Mouse (Mus musculus): ENCODE measurements around the gene Mrps11. TPM values are rescaled to one million over a fixed set of nuclear protein-coding genes. Genes with fewer than 3 reads are reported as not detected.

The Mrps11 gene
- polyA plus RNA-seq, 1 experiment from 2014 or later = 64.0 TPM

GRCm38 (mm10) chr7:78807192-78807591, 24.3 kb downstream of the Mrps11 start:
- Histone ChIP-seq H3K36me3 (ENCODE audit: control insufficient read depth, insufficient read depth, low read length) (no peaks in the 10 kb centered on the region), H3K9ac (replicated peaks; ENCODE audit: low read length) (no peak overlapping the region), H3K27ac (replicated peaks; ENCODE audit: low read depth, low read length) (no peak overlapping the region), H3K4me3 (replicated peaks; ENCODE audit: low read depth, low read length) (no peak overlapping the region), H3K9me3 (ENCODE audit: control insufficient read depth, low read length) (no peaks in the 10 kb centered on the region), H3K4me1 (ENCODE audit: control insufficient read depth, insufficient read depth, low read length) (no peaks in the 10 kb centered on the region), H3K27me3 (ENCODE audit: control insufficient read depth, insufficient read depth, low read length) (no peaks in the 10 kb centered on the region), H3K4me2 (ENCODE audit: low read length) (no peak overlapping the region)
- DNase-seq (no peak), ATAC-seq (ENCODE audit: low FRiP score, low TSS enrichment) (no peak)
- WGBS = 86% methylated on average over 4 of the region's 4 CpGs

GRCm38 (mm10) chr7:78813791-78814190, 30.9 kb downstream of the Mrps11 start:
- H3K9me3 ChIP-seq (ENCODE audit: control insufficient read depth, low read length) = no peaks in the 10 kb centered on the region
- ATAC-seq (ENCODE audit: low FRiP score, low TSS enrichment) = no peak
- 89% methylated on average over 6 of the region's 6 CpGs for WGBS
- no peak for DNase-seq
- H3K27ac ChIP-seq (replicated peaks; ENCODE audit: low read depth, low read length) = no peak overlapping the region
- H3K27me3 ChIP-seq (ENCODE audit: control insufficient read depth, insufficient read depth, low read length) = no peaks in the 10 kb centered on the region
- no peaks in the 10 kb centered on the region for H3K36me3 ChIP-seq (ENCODE audit: control insufficient read depth, insufficient read depth, low read length)
- H3K9ac ChIP-seq (replicated peaks; ENCODE audit: low read length) = no peak overlapping the region
- H3K4me1 ChIP-seq (ENCODE audit: control insufficient read depth, insufficient read depth, low read length) = 0 out of 2 replicates have a peak, but pooled peaks cover 3% of the 10 kb centered on the region
- no peak overlapping the region for H3K4me2 ChIP-seq (ENCODE audit: low read length)
- no peak overlapping the region for H3K4me3 ChIP-seq (replicated peaks; ENCODE audit: low read depth, low read length)

GRCm38 (mm10) chr7:78814766-78815165, 31.8 kb downstream of the Mrps11 start:
- no peak; the same call in 1 of the 2 replicates for ATAC-seq (ENCODE audit: low FRiP score, low TSS enrichment)
- Histone ChIP-seq H3K27ac (replicated peaks; ENCODE audit: low read depth, low read length) (peak overlapping the region; percentile 26; the same call in 1 of the 2 replicates), H3K27me3 (ENCODE audit: control insufficient read depth, insufficient read depth, low read length) (no peaks in the 10 kb centered on the region), H3K4me1 (ENCODE audit: control insufficient read depth, insufficient read depth, low read length) (0 out of 2 replicates have a peak, but pooled peaks cover 3% of the 10 kb centered on the region), H3K9me3 (ENCODE audit: control insufficient read depth, low read length) (no peaks in the 10 kb centered on the region), H3K36me3 (ENCODE audit: control insufficient read depth, insufficient read depth, low read length) (no peaks in the 10 kb centered on the region), H3K4me3 (replicated peaks; ENCODE audit: low read depth, low read length) (no peak overlapping the region), H3K4me2 (ENCODE audit: low read length) (no peak overlapping the region), H3K9ac (replicated peaks; ENCODE audit: low read length) (no peak overlapping the region)
- peak; percentile 36 for DNase-seq

GRCm38 (mm10) chr7:78818336-78818735, 35.4 kb downstream of the Mrps11 start:
- ATAC-seq (ENCODE audit: low FRiP score, low TSS enrichment) = no peak
- Histone ChIP-seq H3K4me3 (replicated peaks; ENCODE audit: low read depth, low read length) (no peak overlapping the region), H3K4me1 (ENCODE audit: control insufficient read depth, insufficient read depth, low read length) (0 out of 2 replicates have a peak, but pooled peaks cover 3% of the 10 kb centered on the region), H3K36me3 (ENCODE audit: control insufficient read depth, insufficient read depth, low read length) (peaks cover 10% of the 10 kb centered on the region; the same call in 1 of the 2 replicates), H3K27ac (replicated peaks; ENCODE audit: low read depth, low read length) (no peak overlapping the region), H3K27me3 (ENCODE audit: control insufficient read depth, insufficient read depth, low read length) (no peaks in the 10 kb centered on the region), H3K9me3 (ENCODE audit: control insufficient read depth, low read length) (no peaks in the 10 kb centered on the region), H3K4me2 (ENCODE audit: low read length) (no peak overlapping the region), H3K9ac (replicated peaks; ENCODE audit: low read length) (no peak overlapping the region)
- WGBS = 90% methylated on average over 12 of the region's 12 CpGs
- DNase-seq = no peak

- DNase-seq = peak; percentile 60
- Histone ChIP-seq H3K4me1 (ENCODE audit: control insufficient read depth, insufficient read depth, low read length) (peaks cover 5% of the 10 kb centered on the region; the same call in 1 of the 2 replicates), H3K4me3 (replicated peaks; ENCODE audit: low read depth, low read length) (no peak overlapping the region), H3K9ac (replicated peaks; ENCODE audit: low read length) (peak overlapping the region; percentile 14; the same call in 1 of the 2 replicates), H3K4me2 (ENCODE audit: low read length) (no peak overlapping the region), H3K27me3 (ENCODE audit: control insufficient read depth, insufficient read depth, low read length) (no peaks in the 10 kb centered on the region), H3K9me3 (ENCODE audit: control insufficient read depth, low read length) (no peaks in the 10 kb centered on the region), H3K36me3 (ENCODE audit: control insufficient read depth, insufficient read depth, low read length) (peaks cover 38% of the 10 kb centered on the region), H3K27ac (replicated peaks; ENCODE audit: low read depth, low read length) (peak overlapping the region; percentile 68)
- ATAC-seq (ENCODE audit: low FRiP score, low TSS enrichment) = peak; percentile 84
- WGBS = 43% methylated on average over 9 of the region's 9 CpGs
Observed at GRCm38 (mm10) chr7:78826682-78827385, 43.9 kb downstream of the Mrps11 start.

- H3K36me3 ChIP-seq (ENCODE audit: control insufficient read depth, insufficient read depth, low read length) = peaks cover 36% of the 10 kb centered on the region
- no peak overlapping the region for H3K4me3 ChIP-seq (replicated peaks; ENCODE audit: low read depth, low read length)
- 89% methylated on average over 14 of the region's 14 CpGs for WGBS
- no peak for ATAC-seq (ENCODE audit: low FRiP score, low TSS enrichment)
- H3K27ac ChIP-seq (replicated peaks; ENCODE audit: low read depth, low read length) = peak overlapping the region; percentile 68
- no peak overlapping the region for H3K9ac ChIP-seq (replicated peaks; ENCODE audit: low read length)
- DNase-seq = no peak
- H3K4me2 ChIP-seq (ENCODE audit: low read length) = no peak overlapping the region
- no peaks in the 10 kb centered on the region for H3K9me3 ChIP-seq (ENCODE audit: control insufficient read depth, low read length)
- H3K4me1 ChIP-seq (ENCODE audit: control insufficient read depth, insufficient read depth, low read length) = peaks cover 5% of the 10 kb centered on the region; the same call in 1 of the 2 replicates
- no peaks in the 10 kb centered on the region for H3K27me3 ChIP-seq (ENCODE audit: control insufficient read depth, insufficient read depth, low read length)
Observed at GRCm38 (mm10) chr7:78827749-78828362, 44.9 kb downstream of the Mrps11 start.

GRCm38 (mm10) chr7:78835656-78836055, 52.7 kb downstream of the Mrps11 start:
- Histone ChIP-seq H3K27me3 (ENCODE audit: control insufficient read depth, insufficient read depth, low read length) (no peaks in the 10 kb centered on the region), H3K4me2 (ENCODE audit: low read length) (no peak overlapping the region), H3K27ac (replicated peaks; ENCODE audit: low read depth, low read length) (no peak overlapping the region), H3K4me1 (ENCODE audit: control insufficient read depth, insufficient read depth, low read length) (no peaks in the 10 kb centered on the region), H3K4me3 (replicated peaks; ENCODE audit: low read depth, low read length) (no peak overlapping the region), H3K9me3 (ENCODE audit: control insufficient read depth, low read length) (no peaks in the 10 kb centered on the region), H3K9ac (replicated peaks; ENCODE audit: low read length) (no peak overlapping the region), H3K36me3 (ENCODE audit: control insufficient read depth, insufficient read depth, low read length) (peaks cover 57% of the 10 kb centered on the region)
- ATAC-seq (ENCODE audit: low FRiP score, low TSS enrichment) = no peak
- 95% methylated on average over 4 of the region's 4 CpGs for WGBS
- no peak for DNase-seq

- Histone ChIP-seq H3K9ac (replicated peaks; ENCODE audit: low read length) (no peak overlapping the region), H3K4me1 (ENCODE audit: control insufficient read depth, insufficient read depth, low read length) (no peaks in the 10 kb centered on the region), H3K36me3 (ENCODE audit: control insufficient read depth, insufficient read depth, low read length) (peaks cover 63% of the 10 kb centered on the region), H3K9me3 (ENCODE audit: control insufficient read depth, low read length) (no peaks in the 10 kb centered on the region), H3K27ac (replicated peaks; ENCODE audit: low read depth, low read length) (no peak overlapping the region), H3K4me2 (ENCODE audit: low read length) (no peak overlapping the region), H3K4me3 (replicated peaks; ENCODE audit: low read depth, low read length) (no peak overlapping the region), H3K27me3 (ENCODE audit: control insufficient read depth, insufficient read depth, low read length) (no peaks in the 10 kb centered on the region)
- ATAC-seq (ENCODE audit: low FRiP score, low TSS enrichment) (no peak), DNase-seq (no peak)
- 61% methylated on average over 4 of the region's 4 CpGs for WGBS
Observed at GRCm38 (mm10) chr7:78837250-78837649, 54.3 kb downstream of the Mrps11 start.

GRCm38 (mm10) chr7:78841601-78842000, 58.7 kb downstream of the Mrps11 start:
- H3K4me3 ChIP-seq (replicated peaks; ENCODE audit: low read depth, low read length) = no peak overlapping the region
- H3K4me1 ChIP-seq (ENCODE audit: control insufficient read depth, insufficient read depth, low read length) = peaks cover 11% of the 10 kb centered on the region
- H3K36me3 ChIP-seq (ENCODE audit: control insufficient read depth, insufficient read depth, low read length) = peaks cover 52% of the 10 kb centered on the region
- H3K27me3 ChIP-seq (ENCODE audit: control insufficient read depth, insufficient read depth, low read length) = no peaks in the 10 kb centered on the region
- H3K9me3 ChIP-seq (ENCODE audit: control insufficient read depth, low read length) = no peaks in the 10 kb centered on the region
- no peak overlapping the region for H3K27ac ChIP-seq (replicated peaks; ENCODE audit: low read depth, low read length)
- 94% methylated on average over 5 of the region's 5 CpGs for WGBS
- no peak overlapping the region for H3K4me2 ChIP-seq (ENCODE audit: low read length)
- no peak for ATAC-seq (ENCODE audit: low FRiP score, low TSS enrichment)
- H3K9ac ChIP-seq (replicated peaks; ENCODE audit: low read length) = no peak overlapping the region
- DNase-seq = no peak

Measured in midbrain, embryonic 14.5 days (tissue).